14 mouse cellular contexts compared by ENCODE assay signal in the genomic region with DNA sequence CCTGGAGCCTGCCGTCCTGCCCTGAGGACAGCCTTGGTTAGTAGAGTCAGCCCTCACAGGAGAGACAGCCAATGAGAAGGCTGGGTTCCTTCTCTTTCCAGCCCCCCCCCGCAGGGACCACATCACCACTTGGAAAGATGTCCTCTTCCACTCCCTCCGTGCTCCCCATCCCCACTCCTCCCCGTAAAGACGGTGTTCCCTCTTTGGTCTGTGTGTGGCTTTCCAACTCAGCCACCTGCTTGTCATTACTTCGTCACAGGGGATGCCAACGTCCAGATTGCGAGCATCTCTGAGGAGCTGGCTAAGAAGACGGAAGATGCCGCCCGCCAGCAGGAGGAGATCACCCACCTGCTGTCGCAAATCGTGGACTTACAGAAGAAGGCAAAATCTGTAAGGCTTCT. TPM values are rescaled to one million over a fixed set of nuclear protein-coding genes. Genes with fewer than 3 reads are reported as not detected.
A peak's percentile ranks its signal among the peaks of the same experiment; 100 is the strongest.
DNase-seq lines count a peak whose midpoint lies in the region; ATAC-seq and TF ChIP-seq lines count a peak whose summit lies in the region.
"Had no signal": no experiment of that assay in that cellular context is flagged by ENCODE, and none has a peak within 500 bp of the region (broad histone marks: within the 10 kb centered on the region; RNA-seq: fewer than 3 reads in every experiment).

No protein-coding gene starts in this region.

- TF ChIP-seq POLR2A in brain, embryonic 14.5 days (IDR thresholded peaks at IDR 0.05; ENCODE audit: borderline replicate concordance, extremely low read depth, insufficient read depth, insufficient read length, poor library complexity, severe bottlenecking) = no peak

- no peak overlapping the region for H3K4me3 ChIP-seq in forebrain, embryonic 13.5 days
- no peak overlapping the region for H3K4me3 ChIP-seq in forebrain, embryonic 11.5 days (ENCODE audit: low read depth, low read length)
- no peak overlapping the region for H3K4me3 ChIP-seq in forebrain, embryonic 16.5 days (replicated peaks; ENCODE audit: low read length)
- H3K4me3 ChIP-seq: embryonic facial prominence, embryonic 12.5 days; gastrocnemius, adult 2 months had no signal

- TF ChIP-seq CTCF in brain, embryonic 14.5 days (IDR thresholded peaks at IDR 0.05; ENCODE audit: borderline replicate concordance, extremely low read depth, insufficient read depth, insufficient read length) = no peak

- peaks cover 95% of the 10 kb centered on the region for H3K36me3 ChIP-seq in forebrain, embryonic 13.5 days (ENCODE audit: poor library complexity, severe bottlenecking)
- H3K36me3 ChIP-seq in forebrain, embryonic 11.5 days (ENCODE audit: control insufficient read depth, insufficient read depth, low read length) = no peaks in the 10 kb centered on the region; the same call in 1 of the 2 replicates
- H3K36me3 ChIP-seq in forebrain, embryonic 16.5 days (ENCODE audit: control insufficient read depth, insufficient read depth) = peaks cover 22% of the 10 kb centered on the region

- H3K27ac ChIP-seq in forebrain, embryonic 13.5 days = peak overlapping the region; percentile 6; the same call in 1 of the 2 replicates
- no peak overlapping the region for H3K27ac ChIP-seq in forebrain, embryonic 11.5 days (ENCODE audit: low read depth, low read length)
- peak overlapping the region; percentile 26; the same call in 1 of the 2 replicates for H3K27ac ChIP-seq in forebrain, embryonic 16.5 days (ENCODE audit: low read length)
- H3K27ac ChIP-seq: embryonic facial prominence, embryonic 12.5 days; gastrocnemius, adult 2 months had no signal

- intact Hi-C loops in left cerebral cortex, postnatal 25 days (cut with DNase I) = no loop called here

- WGBS in forebrain, embryonic 13.5 days = 85% methylated on average over 13 of the region's 13 CpGs
- WGBS in forebrain, embryonic 11.5 days = 94% methylated on average over 13 of the region's 13 CpGs
- 73% methylated on average over 13 of the region's 13 CpGs for WGBS in forebrain, embryonic 16.5 days

- no peaks in the 10 kb centered on the region for H3K27me3 ChIP-seq in forebrain, embryonic 13.5 days
- H3K27me3 ChIP-seq in forebrain, embryonic 11.5 days (ENCODE audit: control insufficient read depth, insufficient read depth, low read length) = no peaks in the 10 kb centered on the region
- no peaks in the 10 kb centered on the region for H3K27me3 ChIP-seq in forebrain, embryonic 16.5 days (replicated peaks; ENCODE audit: control insufficient read depth, insufficient read depth, low read length)
- H3K27me3 ChIP-seq: embryonic facial prominence, embryonic 12.5 days had no signal

- no peaks in the 10 kb centered on the region for H3K9me3 ChIP-seq in forebrain, embryonic 13.5 days (replicated peaks)
- no peaks in the 10 kb centered on the region for H3K9me3 ChIP-seq in forebrain, embryonic 11.5 days (ENCODE audit: control insufficient read depth, low read length)
- H3K9me3 ChIP-seq in forebrain, embryonic 16.5 days (ENCODE audit: control insufficient read depth, low read length) = no peaks in the 10 kb centered on the region
- H3K9me3 ChIP-seq: embryonic facial prominence, embryonic 12.5 days had no signal

- H3K4me2 ChIP-seq in forebrain, embryonic 13.5 days = no peak overlapping the region
- no peak overlapping the region for H3K4me2 ChIP-seq in forebrain, embryonic 11.5 days (ENCODE audit: low read depth, low read length, severe bottlenecking)
- H3K4me2 ChIP-seq in forebrain, embryonic 16.5 days (ENCODE audit: low read length) = no peak overlapping the region
- H3K4me2 ChIP-seq: embryonic facial prominence, embryonic 12.5 days; heart, embryonic 11.5 days had no signal

- H3K9ac ChIP-seq in forebrain, embryonic 13.5 days = no peak overlapping the region
- H3K9ac ChIP-seq in forebrain, embryonic 11.5 days (ENCODE audit: low read length) = no peak overlapping the region
- H3K9ac ChIP-seq in forebrain, embryonic 16.5 days (replicated peaks; ENCODE audit: low read depth, low read length) = no peak overlapping the region
- H3K9ac ChIP-seq: embryonic facial prominence, embryonic 12.5 days had no signal

- ATAC-seq in forebrain, embryonic 13.5 days = peak; percentile 28; the same call in 1 of the 2 replicates
- no peak for ATAC-seq in forebrain, embryonic 11.5 days (replicated peaks; ENCODE audit: low FRiP score)
- peak; percentile 53; the same call in 1 of the 2 replicates for ATAC-seq in forebrain, embryonic 16.5 days

- DNase-seq in forebrain, embryonic 11.5 days (ENCODE audit: low spot score) = no peak
- DNase-seq in brain, embryonic 14.5 days (ENCODE audit: low read depth) = peak; percentile 80
- peak; percentile 49 to 83 for DNase-seq in left cerebral cortex, postnatal 25 days (ENCODE audit: low spot score in 2 of 2)
- no peak for DNase-seq in gastrocnemius, adult 18-20 months (ENCODE audit: low spot score)
- no peak for DNase-seq in embryo, embryonic 10.5 days (ENCODE audit: low spot score)
- no peak for DNase-seq in adrenal gland, postnatal 10 days
- DNase-seq: gastrocnemius, adult 2 months; kidney, adult 9 months had no signal

- H3K4me1 ChIP-seq in forebrain, embryonic 13.5 days = no peaks in the 10 kb centered on the region
- H3K4me1 ChIP-seq in forebrain, embryonic 11.5 days (replicated peaks; ENCODE audit: control insufficient read depth, insufficient read depth, low read length) = no peaks in the 10 kb centered on the region
- H3K4me1 ChIP-seq in forebrain, embryonic 16.5 days (replicated peaks; ENCODE audit: control insufficient read depth, insufficient read depth, low read length) = peaks cover 8% of the 10 kb centered on the region; the same call in 1 of the 2 replicates
- H3K4me1 ChIP-seq: embryonic facial prominence, embryonic 12.5 days had no signal

RNA-seq across cellular contexts. Expression of a gene that starts 49.1 kb away (rescaled TPM):
- polyA plus RNA-seq in forebrain, embryonic 13.5 days (2015; fragmentation: Nextera tagmentation; extraction: Ambion mirVana) = 11.0 and 40.0 TPM in 2 replicates
- polyA plus RNA-seq in forebrain, embryonic 11.5 days (2014; fragmentation: Nextera tagmentation; extraction: Ambion mirVana) = 2.5 and 4.4 TPM in 2 replicates
- 34.1 and 38.6 TPM in 2 replicates for polyA plus RNA-seq in brain, embryonic 14.5 days (2012; rRNA removed)
- 26.4 and 60.5 TPM in 2 replicates for polyA plus RNA-seq in forebrain, embryonic 16.5 days (2015; fragmentation: Nextera tagmentation; extraction: Ambion mirVana)
- 100 to 1,000 TPM; 670 to 812 TPM for total RNA-seq in left cerebral cortex, postnatal 25 days (2021)
- not detected for total RNA-seq in gastrocnemius, adult 18-20 months (2021)
- under 1 TPM; 0.78 to 0.97 TPM for total RNA-seq in adrenal gland, postnatal 10 days (2021)
- total RNA-seq: ES-E14; gastrocnemius, adult 2 months; hematopoietic stem cell, adult 5-6 weeks had no signal

Comparison
In these comparisons a context has a peak if more than half of its experiments do, and no peak if none do; other contexts are left out.
1. DNase-seq: peak in brain, embryonic 14.5 days (single experiment) and left cerebral cortex, postnatal 25 days (2 of 2); none in forebrain, embryonic 11.5 days (single experiment), gastrocnemius, adult 18-20 months (single experiment), embryo, embryonic 10.5 days (single experiment) and adrenal gland, postnatal 10 days (single experiment).